Mouse (Mus musculus): ENCODE measurements around the gene Prrg2.

The Prrg2 gene

DNA sequence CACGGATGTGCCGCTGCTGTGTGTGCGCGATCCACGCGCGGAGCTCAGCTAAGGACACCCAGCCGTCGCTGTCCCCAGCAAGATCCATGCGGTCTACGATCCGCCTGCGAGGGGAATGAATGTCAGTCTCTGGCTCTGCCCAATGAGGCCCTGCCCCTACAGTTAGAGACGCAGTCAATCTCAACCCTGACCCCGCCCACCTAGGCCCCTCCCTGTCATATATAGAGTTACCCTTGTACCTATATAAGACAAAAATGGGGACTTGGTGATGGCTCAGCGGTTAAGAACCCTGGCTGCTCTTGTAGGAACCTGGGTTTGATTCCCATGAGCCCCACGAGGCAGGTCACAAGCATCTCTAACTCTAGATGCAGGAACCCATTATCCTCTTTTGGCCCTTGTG lies 26.1 kb upstream of the Prrg2 start:
- no peak for DNase-seq

- DNase-seq: no peak
Measured at GRCm38 (mm10) chr7:45086084-45086483, 23.6 kb upstream of the Prrg2 start.

GRCm38 (mm10) chr7:45083300-45083890 lies 20.9 kb upstream of the Prrg2 start:
- no peak for DNase-seq

GRCm38 (mm10) chr7:45082401-45083299 lies 20.2 kb upstream of the Prrg2 start:
- peak; percentile 59 for DNase-seq

- no peak for DNase-seq
Measured at GRCm38 (mm10) chr7:45081016-45081415, 18.5 kb upstream of the Prrg2 start.

DNA sequence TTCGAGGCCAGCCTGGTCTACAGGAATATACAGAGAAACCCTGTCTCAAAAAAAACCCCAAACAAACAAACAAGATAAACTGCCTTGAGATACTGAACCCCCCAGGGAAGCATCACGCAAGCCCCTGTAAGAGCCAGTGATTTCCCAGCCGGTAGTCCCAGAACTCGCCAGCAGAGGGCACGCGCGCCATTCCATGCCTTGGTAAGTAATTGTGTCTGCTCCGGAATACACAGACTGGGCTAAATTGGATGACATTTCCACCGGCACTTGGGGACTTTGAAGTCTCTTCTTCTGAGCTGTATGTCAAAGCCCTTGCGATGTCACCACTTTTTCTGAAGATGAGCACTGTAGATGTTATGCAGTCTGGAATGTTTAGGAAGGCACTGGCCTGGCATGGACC lies 17.4 kb upstream of the Prrg2 start:
- DNase-seq: peak; percentile 87

GRCm38 (mm10) chr7:45078513-45078912 lies 16.0 kb upstream of the Prrg2 start:
- DNase-seq: no peak

- DNase-seq: no peak
Measured at GRCm38 (mm10) chr7:45077829-45078228, 15.4 kb upstream of the Prrg2 start.

DNA sequence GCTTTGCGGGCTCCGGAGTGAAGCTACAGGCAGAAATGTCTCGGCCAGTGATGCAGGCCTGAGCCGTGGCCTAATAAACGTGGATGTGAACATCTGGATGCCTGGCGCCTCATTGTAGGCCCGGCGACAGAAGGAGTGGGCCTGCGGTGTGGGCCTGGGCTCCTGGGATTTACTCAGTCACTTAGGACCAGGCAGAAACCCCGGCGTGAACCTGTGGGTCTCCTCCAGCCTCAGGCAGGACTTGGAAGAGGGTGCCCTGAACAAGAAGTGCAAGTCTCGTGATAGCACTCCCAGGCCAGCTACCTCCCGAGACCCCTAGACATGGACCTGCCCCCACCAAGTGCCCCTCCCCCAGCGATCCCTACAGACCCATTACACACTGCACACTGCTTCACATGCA lies 14.8 kb upstream of the Prrg2 start:
- no peak for DNase-seq

GRCm38 (mm10) chr7:45076501-45076900 lies 14.0 kb upstream of the Prrg2 start:
- DNase-seq: no peak

DNA sequence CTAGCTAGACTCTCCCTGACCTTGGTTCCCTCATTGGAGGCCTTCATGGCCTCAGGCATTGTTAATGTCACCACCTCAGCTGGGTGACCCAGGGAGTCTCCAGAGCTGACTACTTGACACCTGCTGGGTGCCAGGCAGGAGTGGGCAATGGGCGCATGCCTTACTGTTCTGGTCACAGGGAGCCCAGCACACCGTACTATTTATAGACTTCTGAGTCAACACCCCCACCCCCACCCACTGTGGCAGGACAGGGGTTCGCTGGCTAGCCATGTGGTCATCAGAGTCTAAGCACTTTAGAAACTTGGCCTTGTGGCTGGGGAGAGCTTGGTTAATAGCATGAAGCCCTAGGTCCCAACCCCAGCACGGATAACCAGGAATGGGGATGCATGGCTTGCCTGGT lies 12.9 kb upstream of the Prrg2 start:
- DNase-seq: no peak

DNA sequence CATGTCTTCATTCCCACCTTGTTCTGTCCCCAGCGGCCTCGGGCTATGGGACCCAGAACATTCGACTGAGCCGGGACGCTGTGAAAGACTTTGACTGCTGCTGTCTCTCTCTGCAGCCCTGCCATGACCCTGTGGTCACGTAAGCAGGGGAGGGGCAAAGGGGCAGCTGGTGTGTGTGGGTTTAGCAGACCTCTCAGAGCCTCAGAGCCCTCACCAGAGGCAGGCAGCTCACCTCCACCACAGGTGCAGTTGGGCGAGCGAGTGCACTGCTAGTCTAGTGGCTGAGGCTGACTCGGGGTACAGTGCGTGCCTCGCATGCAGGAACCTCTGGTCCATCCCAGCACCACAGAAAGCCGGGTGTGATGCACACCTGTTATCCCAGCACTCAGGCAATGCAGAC lies 11.5 kb upstream of the Prrg2 start:
- no peak for DNase-seq

DNA sequence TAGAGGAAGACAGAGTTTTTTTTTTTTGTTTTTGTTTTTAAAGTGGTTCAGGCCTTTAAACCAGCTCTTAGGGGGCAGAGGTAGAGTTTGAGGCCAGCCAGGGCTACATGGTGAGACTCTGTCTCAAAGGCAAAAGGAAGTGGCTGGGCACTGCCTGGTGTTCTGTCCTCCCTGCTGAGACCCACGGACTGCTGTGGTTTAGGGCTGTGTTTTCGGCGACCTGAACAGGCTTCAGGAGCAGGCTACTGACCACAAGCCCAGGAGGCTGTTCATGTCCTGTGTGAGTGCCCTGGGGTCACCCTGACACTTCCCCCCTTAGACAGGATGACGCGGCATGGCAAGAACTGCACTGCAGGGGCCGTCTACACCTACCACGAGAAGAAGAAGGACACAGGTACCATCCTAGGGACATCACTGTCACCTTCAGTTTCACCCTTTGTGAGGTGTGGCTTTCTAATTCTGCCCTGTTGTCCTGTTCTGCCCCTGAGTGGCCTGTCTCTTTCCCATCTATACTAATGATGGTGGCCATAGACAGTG lies 10.8 kb upstream of the Prrg2 start:
- DNase-seq: no peak

DNA sequence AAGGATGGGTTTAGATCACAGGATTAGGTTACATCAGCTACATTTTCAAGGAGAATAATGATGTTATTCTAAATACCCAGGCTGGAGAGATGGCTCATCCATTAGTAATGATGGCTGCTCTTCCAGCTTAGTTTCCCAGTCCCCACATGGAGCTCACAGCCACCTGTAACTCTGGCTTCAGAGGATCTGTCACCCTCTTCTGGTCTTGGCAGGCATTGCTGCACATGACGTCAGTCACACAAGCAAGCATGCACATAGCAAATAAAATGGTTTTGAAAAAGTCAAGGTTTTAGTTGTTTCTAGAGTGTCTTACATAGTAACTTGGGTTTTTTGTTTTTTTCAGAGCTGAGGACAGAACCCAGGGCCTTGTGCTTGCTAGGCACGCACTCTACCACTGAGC lies 9.8 kb upstream of the Prrg2 start:
- DNase-seq: no peak

DNA sequence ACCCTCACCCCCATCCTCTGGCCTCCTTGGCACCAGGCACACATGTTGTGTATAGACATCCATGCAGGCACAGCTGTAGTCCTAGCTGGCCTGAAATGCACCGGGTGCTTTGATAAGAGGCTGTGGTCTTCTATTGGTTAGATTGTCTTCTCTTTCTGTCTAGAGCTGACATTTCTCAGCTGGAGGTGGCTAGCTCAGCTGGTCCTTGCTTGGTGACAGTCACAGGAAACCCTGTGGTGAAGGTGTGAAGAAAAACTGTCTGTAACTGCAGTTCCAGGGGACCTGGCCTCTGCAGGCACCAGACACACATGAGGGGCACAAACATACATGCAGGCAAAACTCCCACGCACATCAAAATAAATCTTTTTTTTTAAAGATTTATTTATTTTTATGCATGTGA lies 7.2 kb upstream of the Prrg2 start:
- no peak for DNase-seq

DNA sequence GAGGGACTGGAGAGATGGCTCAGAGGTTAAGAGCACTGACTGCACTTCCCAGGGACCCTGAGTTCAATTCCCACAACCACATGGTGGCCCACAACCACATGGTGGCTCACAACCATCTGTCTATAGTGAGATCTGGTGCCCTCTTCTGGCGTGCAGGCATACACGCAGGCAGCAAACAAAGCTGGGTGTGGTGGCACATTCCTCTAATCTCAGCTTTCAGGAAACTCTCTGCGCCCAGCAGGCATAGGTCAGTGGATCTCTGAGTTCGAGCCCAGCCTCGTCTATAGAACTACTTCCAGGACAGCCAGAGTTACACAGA lies 5.5 kb upstream of the Prrg2 start:
- no peak for DNase-seq

- no peak for DNase-seq
Measured at GRCm38 (mm10) chr7:45067190-45067999, 4.9 kb upstream of the Prrg2 start.

DNA sequence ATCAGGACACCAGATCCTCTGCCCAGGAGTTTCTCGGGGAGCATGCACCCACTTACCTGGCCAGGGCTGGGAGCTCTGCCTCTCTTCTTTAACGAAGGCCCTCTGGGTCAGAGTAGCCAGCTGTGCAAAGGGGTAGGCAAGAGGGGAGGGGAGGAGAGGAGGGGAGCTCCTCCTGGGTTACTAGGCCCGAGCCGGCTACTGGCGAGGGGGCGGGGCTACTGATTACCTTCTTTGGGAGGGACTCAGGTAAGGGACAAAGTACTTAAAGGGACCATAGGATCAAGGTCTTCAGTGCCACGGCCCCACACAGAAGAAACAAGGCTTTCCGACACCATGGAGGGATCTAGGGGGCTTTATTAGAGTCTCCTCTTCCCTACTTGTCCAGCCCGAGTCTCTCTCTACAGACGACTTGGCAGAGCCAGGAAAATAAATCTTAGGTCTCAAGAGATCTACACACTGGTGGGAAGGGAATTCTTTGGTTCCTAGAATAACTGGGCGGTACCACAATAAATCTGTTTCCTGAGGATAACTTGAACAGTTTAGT lies 873 bp downstream of the Prrg2 start:
- no peak for DNase-seq

GRCm38 (mm10) chr7:45060632-45061122 lies 1.8 kb downstream of the Prrg2 start:
- DNase-seq: no peak

DNA sequence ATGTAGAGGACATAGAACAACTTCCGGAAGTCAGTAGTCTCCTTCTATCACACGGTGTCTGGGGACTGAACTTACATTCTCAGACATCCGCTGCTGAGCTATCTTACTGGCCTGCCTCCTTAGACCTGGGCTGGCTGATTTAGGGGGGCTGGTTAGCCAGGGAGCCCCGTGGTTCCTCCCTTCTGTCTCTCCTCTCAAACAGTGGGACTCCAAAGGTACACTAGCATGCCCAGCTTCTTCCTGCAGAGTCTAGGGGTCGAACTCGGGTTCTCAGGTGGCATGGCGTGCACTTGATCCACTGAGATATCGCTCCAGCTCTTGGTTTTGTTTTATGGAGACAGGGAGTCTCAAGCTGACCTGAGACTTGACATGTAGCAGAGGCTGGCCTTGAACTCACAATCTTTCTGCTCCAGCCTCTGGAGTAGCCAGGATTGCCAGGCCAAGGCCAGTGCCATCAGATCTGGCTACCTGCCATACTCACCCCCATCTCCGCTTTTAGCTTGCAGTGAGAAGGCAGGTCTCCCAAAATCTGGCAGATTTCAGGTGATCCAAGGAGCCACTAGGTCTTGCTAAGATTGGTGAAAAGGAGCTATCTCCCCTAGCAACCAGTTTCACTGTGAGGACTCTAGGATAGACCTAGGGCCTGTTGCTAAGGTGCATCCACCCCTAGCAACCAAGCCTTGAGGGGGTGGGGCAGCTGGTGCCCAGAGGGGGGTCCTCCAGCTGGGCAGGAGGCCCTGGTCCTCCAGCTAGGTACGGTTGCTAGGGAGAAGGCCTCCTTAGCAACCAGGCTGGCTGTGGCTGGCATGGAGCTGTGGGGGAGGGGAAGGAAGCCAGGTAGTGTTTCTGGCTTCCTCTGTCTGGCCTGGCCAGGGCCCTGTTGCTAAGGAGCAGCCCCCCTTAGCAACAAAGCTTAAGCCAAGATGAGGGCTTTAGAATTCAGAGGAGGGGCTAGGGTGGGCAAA lies 3.6 kb downstream of the Prrg2 start:
- no peak for DNase-seq

- DNase-seq: no peak
Measured at GRCm38 (mm10) chr7:45056972-45057348, 5.5 kb downstream of the Prrg2 start.
